ENCODE assay signal across 15 mouse cellular contexts in the genomic region with DNA sequence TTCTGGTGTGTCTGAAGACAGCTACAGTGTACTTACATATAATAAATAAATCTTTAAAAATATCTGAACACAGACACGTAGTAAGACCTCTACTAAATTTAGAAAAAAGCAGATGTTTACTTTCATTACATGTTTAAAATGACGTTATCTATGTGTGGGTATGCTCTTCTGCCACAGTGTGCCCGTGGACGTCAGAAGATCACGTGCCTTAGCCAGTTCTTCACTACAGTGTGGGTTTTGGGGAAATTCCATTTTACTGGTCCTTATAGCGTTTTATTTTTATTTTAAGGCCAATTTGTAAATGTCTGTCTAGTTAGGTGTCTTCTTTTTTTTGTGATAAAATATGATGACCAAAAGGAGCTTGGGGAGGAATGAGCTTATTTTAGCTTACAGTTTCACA.
"Had no signal": no experiment of that assay in that cellular context is flagged by ENCODE, and none has a peak within 500 bp of the region (broad histone marks: within the 10 kb centered on the region; RNA-seq: fewer than 3 reads in every experiment).

No protein-coding gene starts in this region.

- DNase-seq: kidney, adult 2 months; kidney, postnatal 14 days; layer of hippocampus, postnatal 36 days; liver; liver, embryonic 13.5 days; liver, postnatal 0 days; lung, postnatal 36 days; midbrain, embryonic 14.5 days; thymus, postnatal 36 days had no signal

- H3K4me3 ChIP-seq: kidney, embryonic 15.5 days; limb, embryonic 12.5 days; liver, embryonic 13.5 days; lung, embryonic 15.5 days; myocyte; neural tube, embryonic 15.5 days; stomach, embryonic 15.5 days had no signal

- H3K4me1 ChIP-seq: stomach, embryonic 15.5 days had no signal

- H3K27ac ChIP-seq: liver, embryonic 13.5 days; lung, embryonic 15.5 days; neural tube, embryonic 15.5 days had no signal

- ATAC-seq: liver, postnatal 0 days had no signal

- H3K9ac ChIP-seq: kidney, embryonic 15.5 days; limb, embryonic 12.5 days; liver, embryonic 13.5 days; liver, postnatal 0 days; lung, embryonic 15.5 days; neural tube, embryonic 15.5 days; stomach, embryonic 15.5 days had no signal

- H3K9me3 ChIP-seq: kidney, embryonic 15.5 days; limb, embryonic 12.5 days; liver, embryonic 13.5 days; lung, embryonic 15.5 days; neural tube, embryonic 15.5 days; stomach, embryonic 15.5 days had no signal

- H3K27me3 ChIP-seq: kidney, embryonic 15.5 days; limb, embryonic 12.5 days; liver, embryonic 13.5 days; lung, embryonic 15.5 days; neural tube, embryonic 15.5 days; stomach, embryonic 15.5 days had no signal

- H3K4me2 ChIP-seq: kidney, embryonic 15.5 days; limb, embryonic 12.5 days; liver, embryonic 13.5 days; lung, embryonic 15.5 days; neural tube, embryonic 15.5 days; stomach, embryonic 15.5 days had no signal

- H3K36me3 ChIP-seq: neural tube, embryonic 15.5 days; stomach, embryonic 15.5 days had no signal
